Mouse (Mus musculus) C2C12 (cell line): ENCODE results near the gene Kank3.

Experiments
- CEBPB ChIP-seq: IDR thresholded peaks from one replicate; pipeline ENCODE4 v1.6.1; 2011; ENCODE audit warnings: low read depth, mild to moderate bottlenecking, control low read depth, moderate library complexity
- CTCF ChIP-seq: IDR thresholded peaks from one replicate; pipeline ENCODE4 v1.5.1; 2011; ENCODE audit not compliant: control insufficient read depth, insufficient read depth, insufficient read length
- FOSL1 ChIP-seq: IDR thresholded peaks from one replicate; pipeline ENCODE4 v1.8.0; 2011; ENCODE audit warnings: mild to moderate bottlenecking, low read length; ENCODE audit not compliant: poor library complexity, insufficient read depth, severe bottlenecking
- MAX ChIP-seq: IDR thresholded peaks from one replicate; pipeline ENCODE4 v1.6.1; 2011; ENCODE audit warnings: mild to moderate bottlenecking, control low read depth
- USF1 ChIP-seq: IDR thresholded peaks from one replicate; pipeline ENCODE4 v1.6.1; 2011; ENCODE audit warnings: low read depth, mild to moderate bottlenecking, control low read depth, moderate library complexity

DNA sequence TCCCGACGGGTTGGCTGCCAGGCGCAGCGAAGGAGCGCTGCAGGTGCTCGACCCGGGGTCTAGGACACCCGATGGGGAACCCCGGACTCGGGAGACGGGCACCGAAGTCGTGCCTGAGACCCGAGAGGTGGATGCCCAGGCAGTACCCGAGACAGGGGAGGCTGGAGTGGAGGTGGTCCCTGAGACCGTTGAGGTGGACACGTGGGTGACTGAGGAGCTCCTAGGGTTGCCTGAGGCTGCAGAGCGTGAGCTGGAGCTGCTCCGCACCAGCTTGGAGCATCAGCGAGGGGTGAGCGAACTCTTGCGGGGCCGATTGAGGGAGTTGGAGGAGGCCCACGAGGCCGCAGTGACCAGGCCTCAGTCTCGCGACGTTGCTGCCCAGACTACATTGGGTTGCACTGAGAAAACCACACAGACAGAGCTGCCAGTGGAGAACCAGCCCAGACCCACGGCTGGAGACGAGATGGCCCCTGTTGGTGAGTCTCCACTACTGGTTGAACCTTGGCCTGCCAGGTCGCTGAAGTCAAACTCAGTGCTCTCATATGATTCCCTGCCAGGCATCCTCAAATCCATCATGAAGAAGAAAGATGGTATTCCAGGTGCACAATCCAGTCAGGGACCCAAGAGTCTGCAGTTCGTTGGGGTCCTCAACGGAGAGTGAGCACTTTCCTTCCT is 7.8 kb downstream of the Kank3 start:
- TF ChIP-seq USF1 (no peak), CTCF (no peak), FOSL1 (no peak), CEBPB (no peak), MAX (no peak)
